Mouse (Mus musculus) limb, embryonic 14.5 days (tissue): ENCODE measurements around the gene Hipk3. TPM values are rescaled to one million over a fixed set of nuclear protein-coding genes. Genes with fewer than 3 reads are reported as not detected.

Experiments used
- ATAC-seq: fragments of 200-750 bp; cut with Nextera tagmentation; 2 replicates; pipeline ENCODE4 v1.8.0; 2017; ENCODE audit warnings: low read depth, moderate number of reproducible peaks, moderate TSS enrichment; ENCODE audit not compliant: low FRiP score
- DNase-seq: peaks from one replicate; pipeline ENCODE4 v3.0.0-alpha.2; 2015; ENCODE audit warnings: low spot score
- H3K27ac ChIP-seq: fragments of 300-500 bp; sonication (generic); replicated peaks from 2 replicates; pipeline ENCODE4 v1.5.1; 2014; ENCODE audit warnings: low read depth, mild to moderate bottlenecking, low read length, moderate library complexity, mixed read lengths
- H3K27me3 ChIP-seq: fragments of 300-500 bp; sonication (generic); 2 replicates; pipeline ENCODE4 v1.6.1; 2014; ENCODE audit warnings: low read length, mixed read lengths; ENCODE audit not compliant: control insufficient read depth, insufficient read depth
- H3K36me3 ChIP-seq: fragments of 300-500 bp; sonication (generic); 2 replicates; pipeline ENCODE4 v1.6.1; 2014; ENCODE audit warnings: mild to moderate bottlenecking, low read length, moderate library complexity, mixed read lengths; ENCODE audit not compliant: control insufficient read depth, insufficient read depth
- H3K4me1 ChIP-seq: fragments of 300-500 bp; sonication (generic); 2 replicates; pipeline ENCODE4 v1.6.1; 2014; ENCODE audit warnings: antibody characterized with exemption, low read length, mixed read lengths; ENCODE audit not compliant: control insufficient read depth, insufficient read depth
- H3K4me2 ChIP-seq: fragments of 300-500 bp; sonication (generic); replicated peaks from 2 replicates; pipeline ENCODE4 v1.6.1; 2014; ENCODE audit warnings: low read depth, mild to moderate bottlenecking, low read length, moderate library complexity; ENCODE audit not compliant: severe bottlenecking
- H3K4me3 ChIP-seq: fragments of 300-500 bp; sonication (generic); replicated peaks from 2 replicates; pipeline ENCODE4 v1.5.1; 2014; ENCODE audit warnings: low read length
- H3K9ac ChIP-seq: fragments of 300-500 bp; sonication (generic); 2 replicates; pipeline ENCODE4 v1.6.1; 2014; ENCODE audit warnings: mild to moderate bottlenecking, low read depth, low read length, moderate library complexity; ENCODE audit not compliant: severe bottlenecking
- H3K9me3 ChIP-seq: fragments of 300-500 bp; sonication (generic); 2 replicates; pipeline ENCODE4 v1.6.1; 2016; ENCODE audit warnings: low read length; ENCODE audit not compliant: control insufficient read depth
- POLR2A ChIP-seq: fragments of 200-500 bp; IDR thresholded peaks from 2 replicates; pipeline ENCODE4 v1.8.0; 2012; ENCODE audit warnings: inconsistent platforms, mild to moderate bottlenecking, moderate library complexity, borderline replicate concordance; ENCODE audit not compliant: insufficient read depth, insufficient read length; ENCODE audit errors: extremely low read depth
- WGBS: fragments of 180-500 bp; shearing (Covaris S2); extraction: QIAGEN DNeasy Blood & Tissue Kit; methylation state at CpG from one replicate; pipeline ENCODE4 v1.1.7; 2014; 5-methylcytosine and 5-hydroxymethylcytosine counted together
- polyA plus RNA-seq, 2 experiments: library from polyadenylated mRNA; depleted of rRNA in 1 of 2; stranded (reverse) in 1 of 2; unstranded in 1 of 2; fragments of >200 nt; fragmentation: Nextera tagmentation in 1 of 2; extraction: Ambion mirVana in 1 of 2; gene quantifications; 2 replicates each; pipeline versions ENCODE4 v1.2.1 to v1.2.3; 2012 to 2014

Hipk3 gene
- polyA plus RNA-seq (2012; rRNA removed) (26.2 and 29.6 TPM in 2 replicates), polyA plus RNA-seq (2014; fragmentation: Nextera tagmentation; extraction: Ambion mirVana) (27.6 and 31.4 TPM in 2 replicates)

DNA sequence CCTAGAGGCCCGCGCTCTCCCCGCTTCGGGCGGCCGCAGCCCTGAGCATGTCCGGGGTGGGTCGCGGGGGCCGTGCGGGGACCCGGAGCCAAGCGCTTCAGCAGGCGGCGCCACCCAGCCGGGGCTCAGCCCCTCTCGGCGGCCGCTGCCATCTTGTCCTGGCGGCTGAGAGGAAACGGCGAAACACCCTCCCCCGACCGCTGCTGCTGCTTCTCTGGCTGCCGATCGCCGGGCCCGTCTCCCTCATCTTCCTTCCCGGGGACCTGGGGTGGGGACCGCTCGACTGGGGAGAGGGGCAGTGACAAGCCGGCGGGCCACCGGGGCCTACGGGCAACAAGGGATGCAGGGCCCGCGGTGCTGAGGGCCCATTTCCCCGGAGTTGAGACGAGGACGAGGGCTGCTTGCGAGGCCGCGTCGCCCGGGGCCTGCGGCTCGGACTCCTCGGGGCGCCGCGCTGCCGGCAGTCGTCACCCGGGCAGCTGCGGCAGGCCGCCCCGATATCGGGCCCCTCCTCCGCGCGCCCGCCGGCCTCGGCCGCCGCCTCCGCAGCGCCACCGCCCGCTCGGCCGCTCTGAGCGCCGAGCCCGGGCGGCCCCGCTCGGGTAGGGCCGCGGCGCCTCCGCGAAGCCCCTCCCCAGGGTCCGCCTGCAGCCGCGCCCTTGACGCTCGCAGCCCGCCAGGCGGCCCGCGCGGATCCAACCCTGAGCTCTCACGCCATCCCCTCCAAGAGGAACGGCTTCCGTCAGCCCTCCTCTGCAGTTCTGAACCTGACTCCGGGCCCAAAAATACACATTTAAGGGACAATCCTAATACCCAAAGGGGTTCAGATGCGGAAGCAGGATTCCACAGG lies at the start of gene Hipk3:
Hipk3 (minus strand) TSS at position 496 of the 850 bp plus-strand sequence.
- Histone ChIP-seq H3K4me1 (peaks cover 9% of the 10 kb centered on the region), H3K4me3 (peak within 1 kb of the TSS; percentile 96), H3K36me3 (no peaks in the 10 kb centered on the region), H3K9me3 (no peaks in the 10 kb centered on the region), H3K9ac (peak within 1 kb of the TSS; percentile 97), H3K27me3 (no peaks in the 10 kb centered on the region), H3K27ac (peak within 1 kb of the TSS; percentile 99), H3K4me2 (peak within 1 kb of the TSS; percentile 75)
- DNase-seq (peak; percentile 82), ATAC-seq (peak; percentile 91)
- WGBS: under 1% methylated on average over 43 of the region's 98 CpGs
- 0 out of 2 replicates have a peak, but pooled peaks have one; percentile 40 for TF ChIP-seq POLR2A

DNA sequence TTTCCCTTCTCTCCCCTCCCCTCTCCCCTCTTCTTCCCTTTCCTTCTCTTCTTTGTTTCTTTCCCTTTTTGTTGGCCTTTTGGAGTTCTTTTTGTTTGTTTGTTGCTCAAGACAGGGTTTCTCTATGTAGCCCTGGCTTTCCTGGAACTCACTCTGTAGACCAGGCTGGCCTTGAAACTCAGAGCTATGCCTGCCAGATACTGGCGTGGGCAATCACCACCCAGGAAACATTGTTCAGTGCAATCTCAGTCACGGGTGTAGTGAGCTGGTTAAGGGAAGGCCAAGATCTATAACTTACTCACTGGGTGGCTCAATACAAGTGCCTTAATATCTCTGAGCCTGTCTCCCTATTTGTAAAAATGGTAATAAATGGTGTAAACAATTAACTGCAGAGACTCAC lies 46.0 kb upstream of the Hipk3 start:
- TF ChIP-seq POLR2A: no peak
- Histone ChIP-seq H3K9me3 (no peaks in the 10 kb centered on the region), H3K4me3 (no peak overlapping the region), H3K36me3 (no peaks in the 10 kb centered on the region), H3K9ac (no peak overlapping the region), H3K27ac (no peak overlapping the region), H3K4me1 (no peaks in the 10 kb centered on the region), H3K27me3 (no peaks in the 10 kb centered on the region), H3K4me2 (no peak overlapping the region)
- DNase-seq: no peak
- WGBS: 61% methylated on average over 2 of the region's 2 CpGs
- no peak for ATAC-seq

DNA sequence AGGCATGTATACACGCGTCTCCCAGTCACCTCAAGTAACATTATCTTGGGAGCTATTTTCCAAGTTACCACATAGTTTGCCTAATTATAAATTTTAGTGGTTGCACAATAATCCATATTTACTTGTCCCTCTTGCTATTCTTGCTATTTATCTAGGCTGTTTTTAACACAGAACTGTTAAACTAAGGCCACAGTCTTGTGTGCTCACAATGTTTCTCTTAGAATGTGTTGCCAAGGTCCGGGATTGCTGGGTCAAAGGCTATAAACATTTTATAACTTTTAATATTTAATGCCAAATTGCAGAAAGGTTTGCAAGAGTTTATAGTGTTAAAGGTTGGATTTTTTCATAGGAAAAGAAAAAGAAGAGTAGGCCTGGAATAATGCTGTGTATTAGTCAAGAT lies 40.5 kb upstream of the Hipk3 start:
- Histone ChIP-seq H3K4me3 (no peak overlapping the region), H3K36me3 (no peaks in the 10 kb centered on the region), H3K4me1 (no peaks in the 10 kb centered on the region), H3K27me3 (no peaks in the 10 kb centered on the region), H3K9ac (no peak overlapping the region), H3K27ac (no peak overlapping the region), H3K4me2 (no peak overlapping the region), H3K9me3 (no peaks in the 10 kb centered on the region)
- no peak for TF ChIP-seq POLR2A
- DNase-seq (no peak), ATAC-seq (no peak)
- WGBS: 77% methylated on average over 3 of the region's 3 CpGs

DNA sequence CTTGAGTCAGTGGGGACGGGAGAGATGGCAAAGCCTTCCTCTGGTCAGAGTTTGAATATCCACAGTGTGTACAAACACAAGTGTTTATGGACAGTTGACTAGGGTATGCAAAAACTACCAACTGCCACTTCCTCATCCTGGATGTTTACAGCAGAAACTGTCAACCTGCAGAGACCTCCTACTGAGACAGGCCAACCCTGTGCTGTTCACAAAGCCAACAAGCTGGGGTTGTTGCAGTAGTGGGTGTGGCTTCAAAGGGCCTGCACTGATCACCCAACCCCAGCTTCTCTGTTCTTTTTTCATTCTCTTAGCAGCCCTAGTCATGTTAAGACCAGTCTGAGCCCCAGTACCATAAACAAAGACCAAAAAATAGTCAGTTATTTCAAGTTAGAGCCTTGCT lies 38.3 kb upstream of the Hipk3 start:
- H3K27me3 ChIP-seq: no peaks in the 10 kb centered on the region
- no peaks in the 10 kb centered on the region for H3K4me1 ChIP-seq
- no peak overlapping the region for H3K9ac ChIP-seq
- no peak for DNase-seq
- no peaks in the 10 kb centered on the region for H3K36me3 ChIP-seq
- H3K9me3 ChIP-seq: no peaks in the 10 kb centered on the region
- no peak overlapping the region for H3K4me3 ChIP-seq
- no peak for ATAC-seq
- no peak for TF ChIP-seq POLR2A
- no peak overlapping the region for H3K4me2 ChIP-seq
- no peak overlapping the region for H3K27ac ChIP-seq
- 73% methylated on average over 1 of the region's 1 CpGs for WGBS

DNA sequence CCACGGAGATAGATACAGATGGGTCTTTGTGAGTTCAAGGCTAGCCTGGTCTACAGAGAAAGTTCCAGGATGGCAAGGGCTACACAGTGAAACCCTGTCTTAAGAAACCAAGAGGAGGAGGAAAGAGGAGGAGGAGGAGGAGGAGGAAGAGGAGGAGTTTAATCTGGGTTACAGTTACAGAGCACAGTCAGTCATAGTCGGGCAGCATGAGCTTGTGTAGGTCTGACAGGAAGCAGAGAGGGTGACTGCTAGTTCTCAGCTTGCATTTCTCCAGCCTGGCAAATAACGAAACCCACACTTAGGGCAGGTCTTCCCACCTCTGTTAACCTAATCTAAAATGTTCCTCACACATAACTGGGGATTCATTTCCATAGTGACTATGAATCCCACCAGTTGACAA lies 32.3 kb upstream of the Hipk3 start:
- ATAC-seq (no peak), DNase-seq (no peak)
- no peaks in the 10 kb centered on the region for H3K4me1 ChIP-seq
- H3K27ac ChIP-seq: no peak overlapping the region
- no peak overlapping the region for H3K9ac ChIP-seq
- no peak for TF ChIP-seq POLR2A
- WGBS: 62% methylated on average over 3 of the region's 3 CpGs
- no peak overlapping the region for H3K4me2 ChIP-seq
- H3K4me3 ChIP-seq: no peak overlapping the region
- no peaks in the 10 kb centered on the region for H3K27me3 ChIP-seq
- H3K9me3 ChIP-seq: no peaks in the 10 kb centered on the region
- no peaks in the 10 kb centered on the region for H3K36me3 ChIP-seq
